Mouse (Mus musculus): Measurements from ENCODE around the gene Elmo1.

GRCm38 (mm10) chr13:20335051-20335888 is 244.9 kb downstream of the Elmo1 start:
- no peak for TF ChIP-seq CTCF (IDR thresholded peaks at IDR 0.05; ENCODE audit: borderline replicate concordance, control insufficient read depth, extremely low read depth, insufficient read depth, low read length, poor library complexity)
- no peak for TF ChIP-seq POLR2A (IDR thresholded peaks at IDR 0.05; ENCODE audit: control insufficient read depth, extremely low read depth, insufficient read depth, low read length, poor library complexity)

All from thymus, adult 2 months (tissue).